Mouse (Mus musculus) adrenal gland, adult 18-20 months (tissue): ENCODE data around the gene Defb41. TPM values are rescaled to one million over a fixed set of nuclear protein-coding genes. Genes with fewer than 3 reads are reported as not detected.
"Not testable (repeated sequence)": the region's sequence is repeated elsewhere in the genome, so short reads cannot be mapped to it uniquely, and the experiment has no call there.

Experiments used
- DNase-seq, 2 experiments: peaks; one replicate each; pipeline ENCODE4 v3.0.0; 2021 to 2022; ENCODE audit warnings: low spot score in 2 of 2
- long read RNA-seq, 2 experiments: library from polyadenylated mRNA; stranded (forward); transcript quantifications; one replicate each; pipeline ENCODE4 v2.0.0; 2021
- total RNA-seq, 2 experiments: library from RNA; stranded (reverse); gene quantifications; 1 replicate in 1 of 2; 2 replicates in 1 of 2; pipeline ENCODE4 v1.2.3; 2021

Gene Defb41
- total RNA-seq = not detected
- long read RNA-seq, experiment 1 = 0 reads
- long read RNA-seq, experiment 2 = 0 reads

- DNase-seq = no peak
Measured at GRCm38 (mm10) chr1:18265038-18265437, at the start of gene Defb41. Gene Defb41, minus strand, starts transcription at chr1:18265138.

GRCm38 (mm10) chr1:18308474-18308829 is 43.5 kb upstream of the Defb41 start:
- no peak for DNase-seq

GRCm38 (mm10) chr1:18307545-18308473 is 42.9 kb upstream of the Defb41 start:
- no peak for DNase-seq

GRCm38 (mm10) chr1:18292515-18292914 is 27.6 kb upstream of the Defb41 start:
- DNase-seq = no peak

GRCm38 (mm10) chr1:18288860-18289259 is 23.9 kb upstream of the Defb41 start:
- no peak for DNase-seq

- no peak for DNase-seq
Measured at GRCm38 (mm10) chr1:18287371-18287770, 22.4 kb upstream of the Defb41 start.

GRCm38 (mm10) chr1:18271095-18271494 is 6.2 kb upstream of the Defb41 start:
- no peak for DNase-seq

GRCm38 (mm10) chr1:18268845-18269244 is 3.9 kb upstream of the Defb41 start:
- no peak for DNase-seq

GRCm38 (mm10) chr1:18245801-18246580 is 18.9 kb downstream of the Defb41 start:
- not testable (repeated sequence) for DNase-seq

- DNase-seq = no peak
Measured at GRCm38 (mm10) chr1:18237343-18237742, 27.6 kb downstream of the Defb41 start, which contains the start of gene Defb18. Gene Defb18, minus strand, starts transcription at chr1:18237443.

GRCm38 (mm10) chr1:18223385-18223945 is 41.5 kb downstream of the Defb41 start:
- DNase-seq = no peak

Other genes with a start within 250 kb of the Defb41 start
- not detected for gene Crisp4, start 119.2 kb downstream of the Defb41 start, total RNA-seq
- not detected for gene Defb18, start 27.7 kb downstream of the Defb41 start, total RNA-seq